Mouse (Mus musculus): ENCODE results near the gene Snorc. TPM values are rescaled to one million over a fixed set of nuclear protein-coding genes. Genes with fewer than 3 reads are reported as not detected.
"Not testable (repeated sequence)": the region's sequence is repeated elsewhere in the genome, so short reads cannot be mapped to it uniquely, and the experiment has no call there.

Snorc gene
- 0.40 TPM in 1 of 2 replicates, not detected in the other for polyA plus RNA-seq (2015; fragmentation: Nextera tagmentation; extraction: Ambion mirVana)

DNA sequence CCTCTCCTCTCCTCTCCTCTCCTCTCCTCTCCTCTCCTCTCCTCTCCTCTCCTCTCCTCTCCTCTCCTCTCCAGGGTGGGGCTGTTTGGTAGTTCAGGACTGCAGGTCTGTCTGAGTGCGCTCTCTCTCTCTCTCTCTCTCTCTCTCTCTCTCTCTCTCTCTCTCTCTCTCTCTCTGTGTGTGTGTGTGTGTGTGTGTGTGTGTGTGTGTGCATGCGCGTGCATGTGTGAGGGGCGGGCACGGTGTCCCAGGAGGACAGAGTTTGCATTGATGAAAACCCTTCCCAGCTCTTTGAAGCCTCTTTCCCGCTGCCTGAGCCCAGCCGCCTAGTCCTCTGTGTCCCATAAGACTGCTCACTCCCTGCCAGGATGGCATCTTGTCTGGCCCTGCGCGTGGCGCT lies at the start of gene Snorc:
Gene Snorc (plus strand): TSS at position 301 of the 400 bp plus-strand sequence.
- not testable (repeated sequence) for H3K4me3 ChIP-seq (replicated peaks); H3K27ac ChIP-seq; H3K9ac ChIP-seq; ATAC-seq (replicated peaks; ENCODE audit: low FRiP score); H3K36me3 ChIP-seq; H3K4me1 ChIP-seq; H3K4me2 ChIP-seq; H3K9me3 ChIP-seq (replicated peaks)
- 41% methylated on average over 6 of the region's 10 CpGs for WGBS
- H3K27me3 ChIP-seq: peaks cover 14% of the 10 kb centered on the region

DNA sequence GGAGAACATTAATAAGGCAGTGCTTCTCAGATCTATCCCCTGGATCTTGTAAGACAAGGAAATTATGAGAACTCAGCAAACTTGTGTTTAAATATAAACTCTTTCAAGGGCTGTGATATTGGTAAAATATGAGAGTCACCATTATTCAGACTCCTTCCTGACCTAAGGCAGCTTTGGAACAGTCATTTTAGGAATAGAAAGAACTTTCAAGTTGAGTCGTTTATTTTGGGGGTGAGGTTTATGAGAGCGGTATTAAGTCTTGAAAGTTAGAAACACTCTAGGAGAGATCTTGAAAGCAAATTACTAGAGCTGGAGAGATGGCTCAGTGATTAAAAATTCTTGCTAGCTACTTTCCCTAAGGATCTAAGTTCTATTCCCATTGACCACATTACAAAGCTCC lies 34.9 kb upstream of the Snorc start:
- H3K27me3 ChIP-seq: no peaks in the 10 kb centered on the region
- H3K4me2 ChIP-seq: no peak overlapping the region
- H3K36me3 ChIP-seq: peaks cover 84% of the 10 kb centered on the region
- no peak overlapping the region for H3K4me3 ChIP-seq (replicated peaks)
- no peak overlapping the region for H3K27ac ChIP-seq
- no peaks in the 10 kb centered on the region for H3K9me3 ChIP-seq (replicated peaks)
- H3K4me1 ChIP-seq: no peaks in the 10 kb centered on the region
- WGBS: 96% methylated on average over 2 of the region's 2 CpGs
- no peak overlapping the region for H3K9ac ChIP-seq
- ATAC-seq (replicated peaks; ENCODE audit: low FRiP score): no peak

DNA sequence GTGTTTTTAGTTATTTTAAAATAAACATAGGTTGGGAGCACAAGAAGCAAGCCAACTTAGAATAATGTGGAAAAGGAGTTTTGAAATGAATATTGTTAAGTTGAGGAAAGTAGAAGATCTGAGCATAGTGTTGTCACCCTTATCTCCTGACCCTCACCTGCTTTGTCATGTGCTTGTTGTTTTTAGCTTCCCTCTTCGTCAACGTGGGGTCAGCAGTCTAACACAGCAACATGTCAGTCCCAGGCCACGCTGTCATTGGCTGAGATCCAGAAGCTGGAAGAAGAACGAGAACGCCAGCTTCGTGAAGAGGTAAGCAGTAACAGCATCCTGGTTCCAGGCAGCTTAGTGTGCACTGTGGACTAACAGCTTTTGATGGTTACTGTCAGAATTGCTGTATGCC lies 33.5 kb upstream of the Snorc start:
- WGBS: 71% methylated on average over 6 of the region's 6 CpGs
- no peaks in the 10 kb centered on the region for H3K4me1 ChIP-seq
- peaks cover 83% of the 10 kb centered on the region for H3K36me3 ChIP-seq
- H3K4me2 ChIP-seq: no peak overlapping the region
- H3K9ac ChIP-seq: no peak overlapping the region
- H3K4me3 ChIP-seq (replicated peaks): no peak overlapping the region
- H3K9me3 ChIP-seq (replicated peaks): no peaks in the 10 kb centered on the region
- no peak for ATAC-seq (replicated peaks; ENCODE audit: low FRiP score)
- no peaks in the 10 kb centered on the region for H3K27me3 ChIP-seq
- no peak overlapping the region for H3K27ac ChIP-seq

DNA sequence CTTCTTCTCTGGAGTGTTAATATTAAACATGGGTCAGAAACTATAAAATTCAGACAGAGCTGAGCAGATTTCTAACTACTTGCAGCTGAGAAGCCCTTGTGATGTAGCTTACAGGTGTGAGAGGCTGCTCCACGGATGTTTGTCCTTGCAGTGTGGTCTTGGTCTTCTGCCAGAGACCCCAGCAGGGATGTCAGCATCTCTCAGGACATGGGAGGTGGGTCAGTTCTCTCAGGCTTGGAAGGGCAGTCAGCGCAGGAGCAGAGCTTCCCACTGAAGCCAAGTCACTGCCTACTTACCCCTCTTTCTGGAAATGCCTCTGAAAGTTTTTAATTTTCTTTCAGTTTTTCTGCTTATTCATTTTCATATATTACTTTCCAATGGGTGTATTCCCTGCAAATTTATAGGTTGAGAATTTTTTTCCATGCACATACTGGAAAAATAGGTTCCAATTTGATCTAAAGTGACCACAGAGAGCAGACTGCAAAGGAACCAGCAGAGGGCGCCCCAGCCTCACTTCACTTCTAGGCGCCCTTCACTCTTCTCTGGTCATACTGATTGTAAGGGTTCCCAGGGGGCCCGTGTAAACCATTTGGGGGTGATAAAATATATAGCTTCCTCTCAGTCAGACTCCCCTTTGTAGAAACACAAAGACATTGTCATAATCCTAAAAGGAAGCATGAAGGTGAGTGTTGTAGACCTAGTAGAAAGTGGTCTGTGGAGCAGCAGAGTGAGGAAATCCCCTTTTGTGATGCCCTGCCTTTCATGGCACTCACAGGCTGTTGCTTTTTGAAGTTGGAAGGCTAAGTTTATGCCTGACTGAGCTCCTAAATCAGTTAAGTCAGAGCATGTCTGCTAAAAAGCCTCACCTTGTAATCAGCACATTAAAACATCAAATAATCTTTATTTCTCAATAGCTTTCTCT lies 22.6 kb upstream of the Snorc start:
- WGBS: 34% methylated on average over 5 of the region's 5 CpGs

DNA sequence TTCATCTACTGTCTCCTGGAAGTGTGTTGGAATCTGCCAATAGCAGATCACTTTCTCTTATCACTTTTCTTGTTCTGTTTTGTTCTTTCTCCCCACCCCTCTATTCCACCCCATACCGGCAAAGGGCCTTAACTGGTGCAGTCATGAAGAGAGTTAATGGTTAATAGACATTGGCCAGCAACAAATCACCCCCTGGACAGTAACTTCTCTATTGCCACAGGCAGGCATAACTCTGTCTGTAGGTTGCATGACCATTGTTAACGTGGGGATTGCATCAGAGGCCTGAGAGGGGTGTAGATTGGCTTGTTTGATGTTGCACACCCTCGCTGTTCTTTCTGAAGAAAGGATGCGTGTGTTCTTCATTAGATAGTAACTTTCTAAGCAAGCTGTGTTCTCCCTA lies 20.6 kb upstream of the Snorc start:
- no peak overlapping the region for H3K4me2 ChIP-seq
- WGBS: 74% methylated on average over 4 of the region's 4 CpGs
- no peak for ATAC-seq (replicated peaks; ENCODE audit: low FRiP score)
- H3K4me3 ChIP-seq (replicated peaks): no peak overlapping the region
- no peak overlapping the region for H3K27ac ChIP-seq
- no peak overlapping the region for H3K9ac ChIP-seq
- H3K9me3 ChIP-seq (replicated peaks): no peaks in the 10 kb centered on the region
- no peaks in the 10 kb centered on the region for H3K4me1 ChIP-seq
- H3K36me3 ChIP-seq: peaks cover 63% of the 10 kb centered on the region
- no peaks in the 10 kb centered on the region for H3K27me3 ChIP-seq

More for the DNA sequence above, 22.6 kb upstream of the Snorc start:
- H3K27me3 ChIP-seq: no peaks in the 10 kb centered on the region
- no peaks in the 10 kb centered on the region for H3K4me1 ChIP-seq
- no peak overlapping the region for H3K27ac ChIP-seq
- no peak overlapping the region for H3K9ac ChIP-seq
- H3K36me3 ChIP-seq: peaks cover 83% of the 10 kb centered on the region
- no peak overlapping the region for H3K4me3 ChIP-seq (replicated peaks)
- ATAC-seq (replicated peaks; ENCODE audit: low FRiP score): no peak
- H3K4me2 ChIP-seq: no peak overlapping the region
- H3K9me3 ChIP-seq (replicated peaks): no peaks in the 10 kb centered on the region

DNA sequence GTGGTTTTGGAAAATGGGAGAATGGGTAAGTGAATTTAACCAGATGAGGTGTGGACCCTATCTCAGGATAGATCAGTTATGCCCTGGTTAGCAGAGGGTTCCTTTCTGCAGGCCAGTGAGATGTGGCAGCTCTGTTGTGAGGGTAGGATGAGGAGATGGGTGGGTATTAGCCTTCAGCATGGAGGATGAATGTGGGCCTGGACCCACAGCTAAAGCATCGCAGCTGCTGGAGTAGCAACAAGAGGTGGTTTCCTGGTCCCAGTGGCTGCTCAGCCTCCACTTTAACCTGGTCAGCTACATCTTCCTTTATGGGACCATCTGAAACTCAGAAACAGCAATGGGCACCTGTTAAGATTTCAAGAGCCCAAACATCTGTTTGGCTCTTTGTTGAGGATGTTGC lies 13.6 kb upstream of the Snorc start:
- no peak for ATAC-seq (replicated peaks; ENCODE audit: low FRiP score)
- Histone ChIP-seq H3K4me1 (no peaks in the 10 kb centered on the region), H3K9me3 (replicated peaks) (no peaks in the 10 kb centered on the region; the same call in 1 of the 2 replicates), H3K27me3 (no peaks in the 10 kb centered on the region), H3K27ac (no peak overlapping the region), H3K4me2 (no peak overlapping the region), H3K9ac (no peak overlapping the region), H3K4me3 (replicated peaks) (no peak overlapping the region), H3K36me3 (no peaks in the 10 kb centered on the region)
- 92% methylated on average over 1 of the region's 1 CpGs for WGBS

DNA sequence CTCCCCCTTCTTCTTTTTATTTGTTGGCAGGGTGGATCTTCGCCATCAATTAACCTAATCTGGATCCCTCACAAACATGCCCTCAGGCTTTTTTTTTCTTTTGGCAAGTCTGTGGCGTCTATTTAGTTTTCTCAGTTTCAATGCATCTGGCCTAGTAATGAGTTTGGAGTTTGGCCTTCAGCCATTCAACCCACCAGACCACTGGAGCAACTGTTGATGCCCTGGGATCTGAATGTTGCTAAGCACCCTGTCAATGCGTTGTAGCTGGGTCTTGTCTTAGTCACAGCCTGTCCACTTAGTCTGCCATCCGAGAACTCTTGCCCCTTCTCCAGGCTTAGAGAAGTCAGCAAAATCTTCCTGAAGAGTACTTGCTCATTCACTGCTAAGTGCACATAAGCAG lies 12.0 kb upstream of the Snorc start:
- WGBS: 90% methylated on average over 4 of the region's 4 CpGs
- ATAC-seq (replicated peaks; ENCODE audit: low FRiP score): no peak
- H3K4me3 ChIP-seq (replicated peaks): no peak overlapping the region

DNA sequence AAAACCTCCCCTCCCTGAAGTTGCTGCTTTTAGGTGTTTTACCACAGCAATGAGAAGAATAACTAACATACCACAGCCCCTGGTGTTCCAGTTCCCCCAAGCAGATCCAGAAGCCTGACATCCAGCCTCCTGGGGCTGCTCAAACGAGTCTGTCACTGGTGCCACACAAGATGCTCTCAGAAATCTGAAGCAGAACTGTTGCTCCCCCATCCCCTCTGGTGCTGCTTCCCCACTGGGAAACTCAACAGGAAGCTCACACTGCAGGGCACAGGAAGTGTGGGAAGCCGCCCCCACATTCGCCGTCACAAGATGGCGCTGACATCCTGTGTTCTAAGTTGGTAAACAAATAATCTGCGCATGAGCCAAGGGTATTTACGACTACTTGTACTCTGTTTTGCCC lies 10.2 kb upstream of the Snorc start:
- not testable (repeated sequence) for H3K4me1 ChIP-seq; H3K36me3 ChIP-seq; ATAC-seq (replicated peaks; ENCODE audit: low FRiP score); H3K4me3 ChIP-seq (replicated peaks); H3K27ac ChIP-seq; H3K27me3 ChIP-seq; H3K9ac ChIP-seq; H3K4me2 ChIP-seq; H3K9me3 ChIP-seq (replicated peaks)
- WGBS: 89% methylated on average over 7 of the region's 7 CpGs

More for the DNA sequence above, 12.0 kb upstream of the Snorc start:
- H3K27me3 ChIP-seq: no peaks in the 10 kb centered on the region
- H3K9me3 ChIP-seq (replicated peaks): no peaks in the 10 kb centered on the region; the same call in 1 of the 2 replicates
- no peak overlapping the region for H3K4me2 ChIP-seq
- no peak overlapping the region for H3K27ac ChIP-seq
- H3K4me1 ChIP-seq: no peaks in the 10 kb centered on the region
- H3K36me3 ChIP-seq: no peaks in the 10 kb centered on the region
- H3K9ac ChIP-seq: no peak overlapping the region

DNA sequence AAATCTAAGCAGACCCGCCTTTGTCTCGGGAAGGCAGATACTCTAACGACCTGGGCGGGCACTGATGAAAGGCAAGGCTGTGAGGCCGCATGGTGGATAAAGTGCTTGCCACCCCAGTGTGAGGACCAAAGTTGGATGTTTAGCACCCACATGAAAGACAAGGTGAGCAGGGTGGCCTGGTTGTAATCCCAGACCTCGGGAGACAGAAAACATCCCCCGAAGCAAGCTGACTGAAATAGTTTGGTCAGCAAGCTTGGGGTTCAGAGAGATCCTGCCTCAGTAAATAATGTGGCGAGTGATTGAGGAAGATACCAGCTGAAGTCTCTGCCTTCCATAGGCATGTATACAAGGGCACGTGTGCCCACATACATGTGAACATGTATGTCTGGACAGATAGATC lies 2.6 kb upstream of the Snorc start:
- Histone ChIP-seq H3K27ac (no peak overlapping the region), H3K4me2 (peak overlapping the region; percentile 36; the same call in 1 of the 2 replicates), H3K27me3 (no peaks in the 10 kb centered on the region), H3K4me1 (no peaks in the 10 kb centered on the region), H3K4me3 (replicated peaks) (no peak overlapping the region), H3K36me3 (no peaks in the 10 kb centered on the region), H3K9ac (no peak overlapping the region), H3K9me3 (replicated peaks) (no peaks in the 10 kb centered on the region)
- 46% methylated on average over 9 of the region's 9 CpGs for WGBS
- no peak for ATAC-seq (replicated peaks; ENCODE audit: low FRiP score)

DNA sequence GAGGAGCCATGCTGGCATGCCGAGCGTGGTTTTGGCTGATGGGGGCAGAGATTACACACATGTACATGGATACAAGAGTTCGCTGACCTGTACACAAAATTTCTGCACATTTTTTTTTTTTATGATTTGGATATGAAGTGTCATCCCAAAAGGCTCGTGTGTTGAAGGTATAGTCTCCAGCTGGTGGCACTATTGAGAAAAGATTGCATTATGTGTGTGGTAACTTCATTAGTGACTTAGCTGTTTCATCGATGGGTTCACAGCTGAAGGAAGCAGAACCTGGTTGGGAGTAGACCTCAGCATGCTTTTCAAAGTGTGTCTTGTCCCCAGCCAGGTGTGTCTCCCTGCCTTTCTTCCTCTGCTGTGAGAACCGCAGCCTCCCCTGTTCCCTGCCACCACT lies 1.8 kb upstream of the Snorc start:
- ATAC-seq (replicated peaks; ENCODE audit: low FRiP score): no peak
- H3K36me3 ChIP-seq: no peaks in the 10 kb centered on the region
- WGBS: 72% methylated on average over 6 of the region's 6 CpGs
- H3K9ac ChIP-seq: no peak overlapping the region
- no peak overlapping the region for H3K4me3 ChIP-seq (replicated peaks)
- no peak overlapping the region for H3K4me2 ChIP-seq
- H3K27ac ChIP-seq: no peak overlapping the region
- no peaks in the 10 kb centered on the region for H3K9me3 ChIP-seq (replicated peaks)
- H3K4me1 ChIP-seq: no peaks in the 10 kb centered on the region
- no peaks in the 10 kb centered on the region for H3K27me3 ChIP-seq

DNA sequence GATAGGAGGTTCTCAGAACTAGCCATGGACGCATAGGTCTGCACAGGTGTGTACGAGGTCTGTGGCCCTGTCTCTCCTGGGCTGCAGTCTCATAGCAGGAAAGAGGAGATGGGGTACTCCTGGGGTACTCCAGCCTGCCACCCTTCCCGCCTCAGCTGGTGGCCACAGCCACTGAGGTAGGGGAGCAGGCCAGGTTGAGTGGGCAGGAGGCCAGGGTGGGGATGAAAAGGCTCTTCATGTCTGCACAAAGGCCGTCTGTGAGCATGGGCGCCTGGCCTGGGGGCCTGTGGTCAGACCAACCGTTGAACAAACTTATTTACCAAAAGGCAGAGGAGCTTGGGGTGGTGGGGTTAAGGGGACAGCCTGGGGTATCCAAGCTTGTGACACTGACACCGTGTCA lies 1.8 kb downstream of the Snorc start:
- ATAC-seq (replicated peaks; ENCODE audit: low FRiP score): no peak
- Histone ChIP-seq H3K36me3 (no peaks in the 10 kb centered on the region), H3K4me2 (no peak overlapping the region), H3K4me3 (replicated peaks) (no peak overlapping the region), H3K27me3 (peaks cover 33% of the 10 kb centered on the region), H3K9ac (no peak overlapping the region), H3K9me3 (replicated peaks) (no peaks in the 10 kb centered on the region), H3K4me1 (peaks cover 7% of the 10 kb centered on the region), H3K27ac (no peak overlapping the region)
- 82% methylated on average over 7 of the region's 7 CpGs for WGBS

DNA sequence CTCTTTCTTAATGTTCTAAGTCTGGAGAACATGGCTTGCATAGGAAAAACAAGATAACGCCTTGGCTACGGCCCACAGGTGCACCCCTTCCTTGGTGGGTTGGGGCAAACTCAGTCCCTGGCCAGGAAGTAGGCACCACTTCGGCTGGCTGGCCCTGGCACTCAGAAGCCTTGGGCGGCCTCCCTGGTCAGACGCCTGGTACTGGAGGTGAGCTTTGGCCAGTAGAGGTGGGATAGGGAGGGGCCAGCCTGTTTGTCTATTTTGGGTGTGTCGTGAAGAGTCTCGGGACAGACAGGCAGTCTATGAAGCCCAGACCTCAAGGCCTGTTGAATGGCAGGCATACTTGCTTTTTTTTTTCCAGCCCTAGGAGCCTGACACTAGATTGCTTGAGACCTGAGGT lies 2.5 kb downstream of the Snorc start:
- H3K27ac ChIP-seq: no peak overlapping the region
- no peaks in the 10 kb centered on the region for H3K9me3 ChIP-seq (replicated peaks)
- peaks cover 40% of the 10 kb centered on the region for H3K27me3 ChIP-seq
- no peak for ATAC-seq (replicated peaks; ENCODE audit: low FRiP score)
- H3K4me1 ChIP-seq: peaks cover 7% of the 10 kb centered on the region
- no peak overlapping the region for H3K4me3 ChIP-seq (replicated peaks)
- H3K36me3 ChIP-seq: no peaks in the 10 kb centered on the region
- no peak overlapping the region for H3K4me2 ChIP-seq
- H3K9ac ChIP-seq: no peak overlapping the region
- 91% methylated on average over 7 of the region's 7 CpGs for WGBS
